Mouse (Mus musculus): ENCODE measurements around the gene Hist1h1c.
"Not testable (repeated sequence)": the region's sequence is repeated elsewhere in the genome, so short reads cannot be mapped to it uniquely, and the experiment has no call there.

The Hist1h1c gene

DNA sequence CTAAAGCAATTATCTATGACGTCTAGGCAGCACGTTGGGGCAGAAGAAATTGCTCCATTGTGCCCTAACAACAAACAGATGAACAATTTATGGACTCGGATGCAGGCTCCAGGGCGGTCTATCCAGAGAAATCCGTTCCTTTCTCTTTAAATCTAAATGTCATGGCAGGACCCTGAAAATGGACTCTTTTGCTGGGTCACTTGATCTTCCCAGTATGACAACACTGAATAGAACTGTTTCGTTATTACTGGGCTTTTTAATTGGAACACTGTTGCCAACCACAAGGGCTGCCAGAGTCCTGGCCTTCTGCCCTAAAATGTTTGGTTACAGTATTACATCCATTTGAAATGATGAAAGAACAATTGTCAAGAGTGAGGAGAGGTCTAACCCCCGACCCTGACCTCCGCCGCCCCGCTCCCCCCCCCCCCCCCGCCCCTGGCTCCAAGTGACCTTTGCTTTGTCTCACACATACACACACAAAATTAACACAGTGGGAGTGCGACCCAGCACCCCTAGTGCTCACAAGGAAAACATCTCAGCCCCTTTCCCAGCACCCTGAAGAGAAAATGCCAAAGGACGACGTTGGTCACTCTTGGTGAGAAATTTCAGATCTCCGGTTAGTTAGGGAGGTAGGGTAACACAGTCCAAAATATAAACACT lies 28.8 kb upstream of the Hist1h1c start:
- in situ Hi-C loops (cut with MboI; ENCODE audit: low pct_unique_long_range_greater_than_20kb in 1 of 2, low sequenced_read_pairs in 2 of 2, unreplicated experiment in 1 of 2), result no loop called here

DNA sequence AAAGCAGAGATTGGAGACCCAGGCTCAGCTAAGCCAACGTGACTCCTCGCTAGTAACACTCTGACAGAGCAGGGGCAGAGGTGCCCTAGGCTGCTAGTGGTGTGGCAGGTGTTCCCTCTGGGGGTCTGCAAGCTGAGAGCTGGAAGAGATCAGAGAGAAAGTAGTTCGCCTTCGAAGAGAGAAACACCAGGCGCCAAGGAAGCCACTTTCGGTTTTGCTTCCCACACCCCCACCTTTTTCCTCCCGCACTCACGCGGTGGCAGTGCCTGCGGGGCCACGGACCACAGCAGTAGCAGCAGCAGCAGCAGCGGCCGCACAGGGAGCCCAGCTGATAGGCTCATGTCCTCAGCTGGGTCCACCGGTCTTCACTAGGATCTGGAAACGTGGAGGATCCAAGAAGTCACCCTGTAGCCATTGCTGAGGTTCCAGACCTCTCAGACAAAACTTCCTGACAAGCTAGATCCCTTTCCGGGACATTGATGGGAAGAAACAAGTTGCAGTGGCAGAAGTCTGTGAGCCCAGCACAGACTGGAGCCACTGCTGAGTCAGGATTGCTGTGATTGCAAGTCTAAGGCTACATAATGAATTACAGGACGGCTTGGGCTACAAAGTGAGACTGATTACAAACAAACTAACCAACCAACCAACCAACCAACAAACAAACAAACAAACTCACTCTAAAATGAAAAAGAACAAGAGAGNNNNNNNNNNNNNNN lies 28.1 kb upstream of the Hist1h1c start, which contains the start of gene Hfe:
Gene Hfe (minus strand): TSS at position 481 of the 716 bp plus-strand sequence.
- in situ Hi-C loops (cut with MboI; ENCODE audit: low pct_unique_long_range_greater_than_20kb in 1 of 2, low sequenced_read_pairs in 2 of 2, unreplicated experiment in 1 of 2), result no loop called here

DNA sequence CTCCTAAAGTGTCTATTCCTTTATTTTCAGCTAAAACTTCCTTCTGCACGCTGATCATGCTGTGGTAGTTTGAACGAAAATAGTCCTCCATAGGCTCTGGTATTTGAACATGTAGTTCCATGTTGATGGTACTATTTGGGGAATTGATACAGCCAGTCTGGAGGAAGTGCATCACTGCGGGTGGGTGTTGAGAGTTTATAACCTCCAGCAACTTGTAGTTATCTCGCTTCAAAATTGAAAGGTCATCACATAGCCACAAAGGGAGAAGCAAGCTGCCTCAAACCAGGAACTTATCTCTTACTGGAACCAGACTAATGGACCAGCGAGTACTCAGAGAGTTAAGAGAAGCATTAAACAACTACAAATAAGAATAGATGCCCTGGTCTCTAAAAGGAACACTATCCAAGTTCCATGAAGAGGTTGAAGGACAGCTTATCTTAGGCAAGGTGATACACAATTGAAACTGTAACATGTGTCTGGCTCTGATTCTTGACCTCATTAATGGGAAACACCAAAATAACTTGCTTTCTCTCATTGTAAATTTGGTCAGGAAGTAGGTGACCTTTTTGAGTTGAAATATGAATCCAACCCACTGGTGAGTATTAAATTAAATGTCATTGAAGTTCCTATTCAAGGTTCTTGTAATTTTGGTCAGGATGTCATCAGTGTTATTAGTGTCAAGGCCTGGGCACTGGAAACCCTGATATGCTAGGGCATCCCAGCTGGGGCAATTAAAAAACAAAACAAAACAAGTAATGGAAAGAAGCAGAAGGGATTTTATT lies 22.2 kb upstream of the Hist1h1c start:
- in situ Hi-C loops (cut with MboI; ENCODE audit: low pct_unique_long_range_greater_than_20kb in 1 of 2, low sequenced_read_pairs in 2 of 2, unreplicated experiment in 1 of 2), result no loop called here

DNA sequence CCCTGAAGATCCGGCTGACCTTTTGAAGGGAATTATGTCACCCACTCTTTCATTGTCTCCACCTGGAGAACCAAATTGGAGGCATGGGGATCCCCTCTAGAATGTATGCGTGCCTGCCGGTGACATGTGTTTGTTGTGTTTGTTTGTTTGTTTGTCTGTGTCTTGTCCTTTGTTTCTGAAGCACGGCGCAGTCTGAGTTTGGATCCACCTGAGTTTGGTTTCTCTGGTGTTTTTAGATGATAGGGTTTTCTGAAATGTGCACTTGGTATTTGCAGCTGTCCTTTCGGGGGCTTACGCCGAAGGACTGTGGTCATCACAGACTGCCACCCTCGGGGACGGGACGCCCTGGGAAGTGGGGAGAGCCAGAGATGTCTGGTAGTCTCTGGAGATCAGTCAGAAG lies 21.4 kb upstream of the Hist1h1c start:
- in situ Hi-C loops (cut with MboI; ENCODE audit: low pct_unique_long_range_greater_than_20kb in 1 of 2, low sequenced_read_pairs in 2 of 2, unreplicated experiment in 1 of 2), result no loop called here

DNA sequence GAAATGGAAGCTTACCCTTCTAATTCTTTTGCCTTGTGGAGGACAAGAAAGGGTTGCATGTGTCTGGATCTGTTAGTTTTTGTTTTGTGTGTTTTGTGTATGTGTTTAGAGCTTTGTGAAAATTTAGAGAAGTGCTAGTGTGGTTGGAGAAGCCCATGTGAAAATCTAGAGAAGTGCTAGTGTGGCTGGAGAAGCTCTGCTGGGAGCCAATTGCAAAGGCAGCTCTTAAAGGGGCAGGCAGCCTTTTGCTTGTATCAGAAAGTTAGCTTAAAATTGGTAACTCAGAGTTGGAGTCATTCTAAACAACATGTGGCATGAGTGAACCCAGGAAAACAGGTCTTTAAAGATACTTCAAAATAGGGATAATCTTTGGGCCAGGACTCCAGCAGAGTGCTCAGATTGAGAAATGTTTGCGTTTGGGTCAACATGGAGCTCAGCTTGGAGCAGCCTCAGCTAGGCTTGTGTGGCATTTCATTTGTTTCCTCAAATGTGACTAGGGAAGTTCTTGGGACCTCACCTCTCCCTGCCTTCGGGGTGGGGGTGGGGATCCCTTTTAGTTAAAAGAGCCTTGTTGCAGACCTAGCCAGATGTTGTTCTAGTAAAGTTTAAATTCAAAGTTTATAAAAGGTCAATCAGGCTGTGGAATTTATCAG lies 20.9 kb upstream of the Hist1h1c start:
- in situ Hi-C loops (cut with MboI; ENCODE audit: low pct_unique_long_range_greater_than_20kb in 1 of 2, low sequenced_read_pairs in 2 of 2, unreplicated experiment in 1 of 2), result not testable (repeated sequence)

DNA sequence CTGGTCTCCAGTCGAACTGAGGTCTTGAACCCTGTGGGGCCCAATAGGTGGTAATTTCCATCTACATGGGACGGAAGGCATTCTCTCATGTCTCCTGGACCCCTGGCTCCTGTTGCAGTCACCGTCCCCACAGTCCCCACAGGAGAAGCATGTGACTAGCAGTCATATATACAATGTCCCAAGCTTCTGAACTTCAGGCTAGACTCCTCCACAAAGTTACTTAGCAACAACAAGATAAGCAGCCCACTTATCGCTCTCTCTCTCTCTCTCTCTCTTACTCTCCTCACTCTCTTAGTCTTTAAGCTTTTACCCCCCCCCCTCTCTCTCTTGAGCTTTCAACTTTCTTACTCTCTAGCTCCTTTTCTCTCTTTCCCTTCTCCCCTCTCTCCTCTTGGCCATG lies 14.4 kb upstream of the Hist1h1c start:
- in situ Hi-C loops (cut with MboI; ENCODE audit: low pct_unique_long_range_greater_than_20kb in 1 of 2, low sequenced_read_pairs in 2 of 2, unreplicated experiment in 1 of 2), result no loop called here

DNA sequence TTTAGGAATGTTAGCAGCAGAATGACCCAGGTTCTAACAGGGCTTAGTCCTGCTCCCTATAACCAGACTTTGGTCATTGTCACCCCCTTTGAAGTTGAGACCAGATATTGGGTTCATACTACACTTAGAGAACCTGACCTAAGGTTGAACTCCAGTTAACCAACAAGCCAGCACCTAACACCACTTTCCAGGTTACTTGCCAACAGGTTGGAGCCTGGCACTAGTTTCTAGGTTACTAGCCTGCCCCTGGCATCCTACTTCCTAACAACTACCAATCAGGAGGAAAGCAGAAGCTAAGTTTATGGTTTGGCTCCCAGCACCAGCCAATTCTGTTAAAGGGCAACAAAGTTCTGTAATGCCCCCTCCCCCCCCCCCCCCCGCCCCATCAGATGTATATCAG lies 13.4 kb upstream of the Hist1h1c start:
- in situ Hi-C loops (cut with MboI; ENCODE audit: low pct_unique_long_range_greater_than_20kb in 1 of 2, low sequenced_read_pairs in 2 of 2, unreplicated experiment in 1 of 2), result loop anchor here in 1 of 2 experiments (25.0 kb wide), 1 partner anchor 1688 kb away; the partner anchor contains the start of genes Hist1h2ag, Hist1h2ah, Hist1h2bj and Hist1h2bk

DNA sequence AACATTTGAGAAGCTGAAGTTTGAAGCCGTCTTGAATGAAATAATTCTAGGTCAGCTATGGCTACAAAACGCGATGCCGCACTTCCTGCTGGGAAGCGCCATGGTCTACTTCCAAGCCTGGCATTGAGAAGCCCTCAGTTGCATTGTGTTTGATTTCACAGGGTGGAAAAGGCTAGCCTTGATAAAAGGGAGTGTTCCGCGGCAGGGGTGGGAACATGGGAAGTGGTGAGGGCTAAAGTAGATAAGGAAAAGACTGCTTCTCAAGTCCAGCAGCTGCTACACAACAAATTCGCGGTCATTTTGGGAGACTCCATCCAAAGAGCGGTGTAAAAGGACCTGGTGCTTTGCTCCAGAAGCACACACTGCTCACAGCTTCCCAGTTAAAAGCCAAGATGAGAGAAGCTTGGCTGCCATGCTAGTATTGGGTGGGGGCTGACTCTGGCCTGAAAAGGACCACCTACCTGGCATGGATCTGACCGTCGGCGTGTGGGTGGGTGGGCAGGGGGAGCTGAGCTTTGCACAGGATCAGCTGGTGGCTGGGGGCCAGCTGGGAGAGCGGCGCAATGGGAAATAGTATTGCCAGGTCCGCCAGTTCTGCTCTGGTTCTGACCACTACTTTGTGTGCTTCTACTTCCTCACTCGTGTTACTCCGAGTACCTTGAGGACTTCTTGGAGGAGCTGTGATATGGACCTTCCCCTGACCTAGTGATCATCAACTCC lies 10.0 kb upstream of the Hist1h1c start:
- in situ Hi-C loops (cut with MboI; ENCODE audit: low pct_unique_long_range_greater_than_20kb in 1 of 2, low sequenced_read_pairs in 2 of 2, unreplicated experiment in 1 of 2), result loop anchor here in 1 of 2 experiments (25.0 kb wide), 1 partner anchor 1691 kb away; the partner anchor contains the start of genes Hist1h2ag, Hist1h2ah, Hist1h2bj and Hist1h2bk

DNA sequence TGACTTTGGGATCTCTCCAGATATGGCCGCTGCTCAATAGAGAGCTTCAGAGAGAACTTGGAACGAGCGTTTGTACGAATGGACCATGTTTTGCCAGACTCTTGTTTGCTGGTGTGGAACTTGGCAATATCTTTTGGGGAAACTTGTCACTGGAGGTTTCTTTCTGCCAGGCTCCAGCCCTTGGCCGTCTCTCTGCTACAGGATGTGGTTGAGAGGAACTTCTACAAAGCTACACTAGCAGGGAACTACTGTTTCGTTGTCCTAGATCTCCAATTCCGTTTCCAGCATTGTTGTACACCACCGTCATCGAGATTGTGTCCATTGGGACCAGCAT lies 9.4 kb upstream of the Hist1h1c start:
- in situ Hi-C loops (cut with MboI; ENCODE audit: low pct_unique_long_range_greater_than_20kb in 1 of 2, low sequenced_read_pairs in 2 of 2, unreplicated experiment in 1 of 2), result loop anchor here in 1 of 2 experiments (25.0 kb wide), 1 partner anchor 1692 kb away; the partner anchor contains the start of genes Hist1h2ag, Hist1h2ah, Hist1h2bj and Hist1h2bk

DNA sequence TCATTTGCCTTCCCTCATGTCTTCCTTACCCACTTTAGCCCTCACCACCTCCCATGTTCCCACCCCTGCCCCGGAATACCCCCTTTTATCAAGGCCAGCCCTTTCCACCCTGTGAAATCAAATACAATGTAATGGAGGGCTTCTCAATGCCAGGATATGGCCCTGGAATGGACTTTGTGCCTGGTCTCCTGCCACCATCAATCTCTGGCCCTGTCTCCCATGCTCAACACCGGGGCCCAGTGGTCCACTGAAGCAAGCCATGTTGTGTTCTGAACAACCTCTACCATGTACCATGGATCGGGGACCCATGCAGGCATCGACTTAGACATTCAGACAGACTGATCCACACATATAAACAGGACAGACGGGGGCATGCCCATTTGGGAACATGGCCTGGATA lies 8.9 kb upstream of the Hist1h1c start:
- in situ Hi-C loops (cut with MboI; ENCODE audit: low pct_unique_long_range_greater_than_20kb in 1 of 2, low sequenced_read_pairs in 2 of 2, unreplicated experiment in 1 of 2), result loop anchor here in 1 of 2 experiments (10.0 to 25.0 kb wide), 2 partner anchors 45 to 1692 kb away; partner anchors contain the start of genes Hist1h2ac, Hist1h2ag, Hist1h2ah and Hist1h2bc

DNA sequence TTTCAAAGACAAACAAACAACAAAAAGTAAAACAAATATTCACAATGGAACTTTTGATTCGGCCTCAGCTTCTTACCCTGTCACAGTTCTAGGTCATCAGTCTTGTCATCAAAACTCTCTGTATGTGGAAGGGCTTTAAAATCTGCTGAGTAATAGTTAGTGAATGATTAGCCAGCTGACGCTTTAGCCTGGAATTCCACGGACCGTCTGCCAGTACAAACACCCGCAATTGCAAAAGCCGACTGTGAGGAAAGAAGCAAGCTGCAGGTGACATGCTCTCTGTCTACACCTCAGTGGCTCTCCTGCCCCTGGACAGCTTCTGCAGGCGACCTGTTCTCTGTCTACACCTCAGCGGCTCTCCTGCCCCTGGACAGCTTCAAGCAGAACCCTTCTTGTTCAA lies 8.1 kb upstream of the Hist1h1c start:
- in situ Hi-C loops (cut with MboI; ENCODE audit: low pct_unique_long_range_greater_than_20kb in 1 of 2, low sequenced_read_pairs in 2 of 2, unreplicated experiment in 1 of 2), result loop anchor here in 1 of 2 experiments (10.0 to 25.0 kb wide), 2 partner anchors 46 to 1693 kb away; partner anchors contain the start of genes Hist1h2ac, Hist1h2ag, Hist1h2ah and Hist1h2bc

DNA sequence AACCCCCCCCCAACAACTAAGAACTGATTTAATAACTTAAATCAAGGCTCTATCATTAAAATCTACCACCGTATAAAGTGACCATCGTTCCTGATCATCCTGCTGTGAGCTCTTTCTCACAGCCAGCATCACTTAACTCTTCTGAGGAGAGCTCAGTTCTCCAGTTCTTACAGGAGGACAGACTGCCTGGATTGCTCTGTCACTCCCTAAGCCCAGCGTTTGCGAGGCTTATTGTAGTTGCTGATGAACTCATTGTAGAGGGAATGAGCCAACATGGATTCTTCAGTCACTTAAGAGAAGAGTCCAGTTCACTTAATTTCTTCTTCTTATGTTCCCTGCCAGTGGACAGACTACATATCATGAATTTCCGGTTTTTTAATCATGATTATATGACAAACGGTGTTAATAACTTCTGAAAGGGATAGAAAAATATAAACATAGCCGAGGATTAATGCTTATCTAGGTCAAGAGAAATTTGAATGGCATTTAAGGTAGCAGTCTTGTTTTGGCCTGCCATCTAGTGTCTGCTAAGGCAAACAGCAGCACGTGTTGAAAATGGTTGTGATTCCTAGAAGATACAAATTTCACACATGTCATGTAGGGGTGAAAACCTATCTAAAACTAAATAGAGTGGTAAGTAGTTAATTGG lies 6.3 kb upstream of the Hist1h1c start:
- in situ Hi-C loops (cut with MboI; ENCODE audit: low pct_unique_long_range_greater_than_20kb in 1 of 2, low sequenced_read_pairs in 2 of 2, unreplicated experiment in 1 of 2), result loop anchor here in 1 of 2 experiments (10.0 to 25.0 kb wide), 2 partner anchors 47 to 1695 kb away; partner anchors contain the start of genes Hist1h2ac, Hist1h2ag, Hist1h2ah and Hist1h2bc

DNA sequence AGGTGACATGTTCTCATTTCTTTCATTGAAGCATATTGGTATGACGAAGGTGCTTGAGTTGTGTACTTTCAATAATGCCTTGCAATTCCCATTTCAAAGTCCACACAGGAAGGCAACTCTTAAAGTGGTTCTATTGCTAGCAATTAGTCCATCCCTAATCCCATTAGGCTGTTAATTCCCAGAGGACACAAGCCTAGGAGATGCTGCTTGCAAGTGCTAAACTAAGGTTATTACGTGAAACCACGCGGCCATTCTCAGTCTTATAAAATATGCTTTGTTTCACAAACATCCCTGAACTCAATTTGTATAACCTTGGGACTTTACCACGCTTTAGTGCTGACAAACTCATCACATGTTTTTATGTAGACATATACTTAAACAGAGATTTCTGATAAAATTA lies 1.5 kb upstream of the Hist1h1c start:
- in situ Hi-C loops (cut with MboI; ENCODE audit: low pct_unique_long_range_greater_than_20kb in 1 of 2, low sequenced_read_pairs in 2 of 2, unreplicated experiment in 1 of 2), result loop anchor here in 1 of 2 experiments (10.0 to 25.0 kb wide), 2 partner anchors 52 to 1700 kb away; partner anchors contain the start of genes Hist1h2ac, Hist1h2ag, Hist1h2ah and Hist1h2bc

DNA sequence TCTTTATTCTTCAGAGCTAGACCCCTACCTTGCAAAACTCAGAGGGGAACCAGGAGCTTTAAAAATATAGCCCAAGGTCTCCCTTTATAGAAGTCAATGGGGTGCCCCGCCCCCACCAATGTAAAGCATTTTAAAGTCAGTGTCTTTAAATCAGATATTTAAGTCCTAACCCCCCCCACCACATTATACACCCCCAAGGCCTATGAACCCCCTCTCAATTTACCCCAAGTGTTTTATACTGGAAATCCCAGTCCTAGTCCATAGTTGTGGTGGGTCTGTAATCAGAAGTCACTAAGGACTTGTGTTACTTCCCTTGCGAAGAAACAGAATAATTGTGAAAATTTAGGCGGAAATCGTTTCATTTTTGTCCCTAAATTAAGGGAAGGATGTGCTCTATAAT lies 567 bp upstream of the Hist1h1c start:
- in situ Hi-C loops (cut with MboI; ENCODE audit: low pct_unique_long_range_greater_than_20kb in 1 of 2, low sequenced_read_pairs in 2 of 2, unreplicated experiment in 1 of 2), result loop anchor here in 1 of 2 experiments (10.0 to 25.0 kb wide), 2 partner anchors 53 to 1701 kb away; partner anchors contain the start of genes Hist1h2ac, Hist1h2ag, Hist1h2ah and Hist1h2bc

DNA sequence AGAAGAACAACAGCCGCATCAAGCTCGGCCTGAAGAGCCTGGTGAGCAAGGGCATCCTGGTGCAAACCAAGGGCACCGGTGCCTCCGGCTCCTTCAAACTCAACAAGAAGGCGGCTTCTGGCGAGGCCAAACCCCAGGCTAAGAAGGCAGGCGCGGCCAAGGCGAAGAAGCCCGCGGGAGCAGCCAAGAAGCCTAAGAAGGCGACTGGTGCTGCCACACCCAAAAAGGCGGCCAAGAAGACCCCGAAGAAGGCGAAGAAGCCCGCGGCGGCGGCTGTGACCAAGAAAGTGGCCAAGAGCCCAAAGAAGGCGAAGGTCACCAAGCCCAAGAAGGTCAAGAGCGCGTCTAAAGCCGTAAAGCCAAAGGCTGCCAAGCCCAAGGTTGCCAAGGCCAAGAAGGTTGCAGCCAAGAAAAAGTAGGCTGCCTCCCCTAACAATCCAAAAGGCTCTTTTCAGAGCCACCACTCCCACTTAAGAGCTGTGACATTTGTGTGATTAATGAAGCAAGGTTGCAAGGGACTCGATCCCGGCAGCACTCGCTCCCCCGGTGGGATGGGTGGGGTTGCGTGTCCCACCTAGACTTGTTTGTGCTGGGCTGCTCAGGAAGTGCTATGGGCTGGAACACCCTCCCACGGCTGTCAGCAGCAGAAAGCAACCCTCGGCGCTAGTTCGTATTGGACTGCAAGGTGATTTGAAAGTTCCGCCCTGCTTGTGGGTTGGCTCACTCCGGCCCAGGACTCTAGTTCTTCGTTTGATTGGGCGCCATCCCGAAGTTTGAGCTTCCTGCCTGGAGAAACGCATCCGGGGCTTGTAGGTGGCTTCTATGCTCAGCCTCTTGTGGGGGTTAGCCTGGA lies 687 bp downstream of the Hist1h1c start:
- in situ Hi-C loops (cut with MboI; ENCODE audit: low pct_unique_long_range_greater_than_20kb in 1 of 2, low sequenced_read_pairs in 2 of 2, unreplicated experiment in 1 of 2), result loop anchor here in 1 of 2 experiments (10.0 to 25.0 kb wide), 2 partner anchors 54 to 1702 kb away; partner anchors contain the start of genes Hist1h2ac, Hist1h2ag, Hist1h2ah and Hist1h2bc

DNA sequence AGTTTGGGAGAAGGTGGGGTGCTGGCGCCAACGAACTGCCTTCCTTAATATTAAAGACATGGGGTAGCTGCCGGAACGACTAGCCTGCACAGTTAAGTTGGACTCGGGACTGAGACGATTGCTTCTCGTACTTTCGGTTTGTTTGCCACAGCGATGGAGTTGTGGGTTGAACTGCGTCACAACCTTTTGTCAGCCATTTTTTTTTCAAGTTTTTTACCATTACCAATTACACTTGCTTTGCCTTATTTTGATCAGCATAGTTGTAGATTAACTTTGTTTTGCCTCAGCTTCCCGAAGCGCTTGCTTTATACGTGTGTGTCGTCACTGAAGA lies 1.3 kb downstream of the Hist1h1c start:
- in situ Hi-C loops (cut with MboI; ENCODE audit: low pct_unique_long_range_greater_than_20kb in 1 of 2, low sequenced_read_pairs in 2 of 2, unreplicated experiment in 1 of 2), result loop anchor here in 1 of 2 experiments (10.0 to 25.0 kb wide), 3 partner anchors 55 to 1703 kb away; partner anchors contain the start of genes Hist1h2ac, Hist1h2ad, Hist1h2ae and Hist1h2ag
